26 mouse cellular contexts compared by ENCODE assay signal in genomic region chr9:30902152-30902551, GRCm38 (mm10). TPM values are rescaled to one million over a fixed set of nuclear protein-coding genes. Genes with fewer than 3 reads are reported as not detected.
DNase-seq lines count a peak whose midpoint lies in the region; ATAC-seq and TF ChIP-seq lines count a peak whose summit lies in the region.
"Had no signal": no experiment of that assay in that cellular context is flagged by ENCODE, and none has a peak within 500 bp of the region (broad histone marks: within the 10 kb centered on the region; RNA-seq: fewer than 3 reads in every experiment).

No protein-coding gene starts in this region.

- no peaks in the 10 kb centered on the region for H3K79me2 ChIP-seq in C2C12 (ENCODE audit: control insufficient read depth, insufficient read depth)

- peaks cover 15% of the 10 kb centered on the region for H3K4me1 ChIP-seq in kidney, adult 2 months (ENCODE audit: control insufficient read depth, insufficient read depth, low read length)
- 0 out of 2 replicates have a peak, but pooled peaks cover 3% of the 10 kb centered on the region for H3K4me1 ChIP-seq in kidney, embryonic 15.5 days
- H3K4me1 ChIP-seq in E14TG2a.4 (replicated peaks; ENCODE audit: low read depth, low read length) = no peaks in the 10 kb centered on the region
- H3K4me1 ChIP-seq in hindbrain, embryonic 14.5 days (replicated peaks; ENCODE audit: control insufficient read depth, insufficient read depth, low read length) = no peaks in the 10 kb centered on the region
- H3K4me1 ChIP-seq: forebrain, embryonic 10.5 days; forebrain, embryonic 12.5 days had no signal

- ATAC-seq in kidney, embryonic 15.5 days (replicated peaks; ENCODE audit: low FRiP score) = 0 out of 2 replicates have a peak, but pooled peaks have one; percentile 6
- ATAC-seq in hindbrain, embryonic 14.5 days (ENCODE audit: low FRiP score) = no peak
- ATAC-seq: CD4-positive, CD25-positive, alpha-beta regulatory T cell, adult 4 months; forebrain, embryonic 14.5 days; forebrain, embryonic 16.5 days had no signal

- no peaks in the 10 kb centered on the region for H3K79me3 ChIP-seq in C2C12 (ENCODE audit: low read depth)

- peak; percentile 55 for DNase-seq in kidney, adult 2 months
- no peak for DNase-seq in kidney, postnatal 36 days
- DNase-seq in kidney, adult 8-10 months = no peak
- DNase-seq in hindbrain, embryonic 14.5 days (ENCODE audit: low spot score) = no peak
- DNase-seq: adrenal gland, adult 2 months; adrenal gland, postnatal 10 days; adrenal gland, postnatal 25 days; cerebellum, adult 11 months; cerebellum, adult 18-20 months; cerebellum, adult 8-10 months; cerebellum, adult 9-11 months; cerebellum, postnatal 14 days; cerebellum, postnatal 36 days; embryo, embryonic 11 days had no signal

- H3K27ac ChIP-seq in kidney, adult 2 months (ENCODE audit: insufficient read depth, low read depth, low read length) = peak overlapping the region; percentile 49; the same call in 1 of the 2 replicates
- H3K27ac ChIP-seq in kidney, embryonic 15.5 days = peak overlapping the region; percentile 13; the same call in 1 of the 2 replicates
- H3K27ac ChIP-seq in hindbrain, embryonic 14.5 days = no peak overlapping the region
- H3K27ac ChIP-seq: embryonic facial prominence, embryonic 13.5 days; embryonic facial prominence, embryonic 15.5 days; forebrain, embryonic 10.5 days; forebrain, embryonic 12.5 days had no signal

- H3K9me3 ChIP-seq in kidney, embryonic 15.5 days (replicated peaks) = no peaks in the 10 kb centered on the region
- no peaks in the 10 kb centered on the region for H3K9me3 ChIP-seq in E14TG2a.4 (ENCODE audit: low read length)
- no peaks in the 10 kb centered on the region for H3K9me3 ChIP-seq in hindbrain, embryonic 14.5 days (ENCODE audit: control insufficient read depth, low read length)
- H3K9me3 ChIP-seq: embryonic facial prominence, embryonic 13.5 days; embryonic facial prominence, embryonic 15.5 days; forebrain, embryonic 10.5 days; forebrain, embryonic 12.5 days had no signal

- H3K4me3 ChIP-seq in kidney, adult 2 months (ENCODE audit: insufficient read depth, low read depth, low read length) = no peak overlapping the region
- H3K4me3 ChIP-seq in kidney, embryonic 15.5 days (replicated peaks) = no peak overlapping the region
- H3K4me3 ChIP-seq in C2C12 (ENCODE audit: insufficient read depth, poor library complexity, severe bottlenecking) (no peak overlapping the region), E14TG2a.4 (replicated peaks; ENCODE audit: low read length) (peak overlapping the region; percentile 45; the same call in 1 of the 2 replicates)
- no peak overlapping the region for H3K4me3 ChIP-seq in hindbrain, embryonic 14.5 days (replicated peaks; ENCODE audit: low read length)
- H3K4me3 ChIP-seq: embryonic facial prominence, embryonic 13.5 days; embryonic facial prominence, embryonic 15.5 days; erythroblast, embryonic 14.5 days; forebrain, embryonic 10.5 days; forebrain, embryonic 12.5 days had no signal

- no peak overlapping the region for H3ac ChIP-seq in C2C12 (ENCODE audit: control insufficient read depth, insufficient read length, low read depth)

- no peak overlapping the region for H3K4me2 ChIP-seq in kidney, embryonic 15.5 days
- H3K4me2 ChIP-seq in hindbrain, embryonic 14.5 days (replicated peaks) = no peak overlapping the region
- H3K4me2 ChIP-seq: embryonic facial prominence, embryonic 13.5 days; embryonic facial prominence, embryonic 15.5 days; forebrain, embryonic 12.5 days had no signal

- 72% methylated on average over 19 of the region's 19 CpGs for WGBS in kidney, adult 2 months
- WGBS in kidney, embryonic 15.5 days = 94% methylated on average over 19 of the region's 19 CpGs
- WGBS in hindbrain, embryonic 14.5 days = 95% methylated on average over 19 of the region's 19 CpGs

- H3K27me3 ChIP-seq in kidney, adult 2 months (replicated peaks; ENCODE audit: control insufficient read depth, insufficient read depth, low read length) = no peaks in the 10 kb centered on the region
- no peaks in the 10 kb centered on the region for H3K27me3 ChIP-seq in kidney, embryonic 15.5 days
- no peaks in the 10 kb centered on the region for H3K27me3 ChIP-seq in C2C12 (ENCODE audit: control insufficient read depth, insufficient read depth, insufficient read length)
- H3K27me3 ChIP-seq in E14TG2a.4 (ENCODE audit: insufficient read depth, low read length) = 0 out of 2 replicates have a peak, but pooled peaks cover 4% of the 10 kb centered on the region
- no peaks in the 10 kb centered on the region for H3K27me3 ChIP-seq in hindbrain, embryonic 14.5 days (ENCODE audit: control insufficient read depth, insufficient read depth, low read length)
- H3K27me3 ChIP-seq: CH12.LX; embryonic facial prominence, embryonic 13.5 days; embryonic facial prominence, embryonic 15.5 days; forebrain, embryonic 12.5 days had no signal

- H3K36me3 ChIP-seq in kidney, adult 2 months (ENCODE audit: control insufficient read depth, insufficient read depth, low read length) = no peaks in the 10 kb centered on the region
- peaks cover 33% of the 10 kb centered on the region for H3K36me3 ChIP-seq in kidney, embryonic 15.5 days
- H3K36me3 ChIP-seq in C2C12 (ENCODE audit: control insufficient read depth, insufficient read depth) (no peaks in the 10 kb centered on the region), E14TG2a.4 (ENCODE audit: insufficient read depth, low read length) (no peaks in the 10 kb centered on the region)
- no peaks in the 10 kb centered on the region; the same call in 1 of the 2 replicates for H3K36me3 ChIP-seq in hindbrain, embryonic 14.5 days (replicated peaks; ENCODE audit: control insufficient read depth, insufficient read depth)
- H3K36me3 ChIP-seq: forebrain, embryonic 12.5 days had no signal

- TF ChIP-seq POLR2A in kidney, adult 2 months (IDR thresholded peaks at IDR 0.05; ENCODE audit: low read depth, low read length) = no peak

- TF ChIP-seq CTCF in kidney, adult 2 months (conservative IDR thresholded peaks at IDR 0.05; ENCODE audit: insufficient read depth, insufficient read length, low read depth, low read length) = no peak
- TF ChIP-seq CTCF in C2C12 (IDR thresholded peaks at IDR 0.05; ENCODE audit: control insufficient read depth, insufficient read depth, insufficient read length) = no peak
- TF ChIP-seq CTCF in E14TG2a.4 (conservative IDR thresholded peaks at IDR 0.05; ENCODE audit: low read length) = no peak

- H3K9ac ChIP-seq in kidney, embryonic 15.5 days = no peak overlapping the region
- no peak overlapping the region for H3K9ac ChIP-seq in hindbrain, embryonic 14.5 days
- H3K9ac ChIP-seq: embryonic facial prominence, embryonic 13.5 days; embryonic facial prominence, embryonic 15.5 days; forebrain, embryonic 12.5 days had no signal

TF ChIP-seq in C2C12, 6 proteins besides CTCF, POLR2A, EP300 and RAD21:
- peak; percentile 5 for TF ChIP-seq CEBPB (IDR thresholded peaks at IDR 0.05; ENCODE audit: low read depth)
- no peak for TF ChIP-seq MYOG (IDR thresholded peaks at IDR 0.05; ENCODE audit: control insufficient read depth, extremely low read depth, insufficient read length)
- no peak for TF ChIP-seq MAX (IDR thresholded peaks at IDR 0.05)
- no peak for TF ChIP-seq FOSL1 (IDR thresholded peaks at IDR 0.05; ENCODE audit: insufficient read depth, low read length, poor library complexity, severe bottlenecking)

RNA-seq across cellular contexts. Expression of gene Adamts15, which starts 20.1 kb away (rescaled TPM):
- polyA plus RNA-seq in kidney, adult 2 months (2012; rRNA removed) = 6.2 and 7.3 TPM in 2 replicates
- 6.8 and 8.0 TPM in 2 replicates for polyA plus RNA-seq in kidney, embryonic 15.5 days (2015; fragmentation: Nextera tagmentation; extraction: Ambion mirVana)
- not detected for polyA plus RNA-seq in C2C12 (2012; fragmentation: generic; extraction: Trizol)
- polyA plus RNA-seq in hindbrain, embryonic 14.5 days (2014; fragmentation: Nextera tagmentation; extraction: Ambion mirVana) = 4.6 and 4.8 TPM in 2 replicates
- polyA plus RNA-seq: CD4-positive, CD25-positive, alpha-beta regulatory T cell, adult 4 months; erythroblast, embryonic 14.5 days had no signal

RNA-seq across cellular contexts. Expression of gene Adamts8, which starts 40.2 kb away (rescaled TPM):
- polyA plus RNA-seq in kidney, adult 2 months (2012; rRNA removed) = 0.83 and 1.7 TPM in 2 replicates
- polyA plus RNA-seq in kidney, embryonic 15.5 days (2015; fragmentation: Nextera tagmentation; extraction: Ambion mirVana) = 0.58 and 1.8 TPM in 2 replicates
- polyA plus RNA-seq in C2C12 (2012; fragmentation: generic; extraction: Trizol) = not detected
- polyA plus RNA-seq in hindbrain, embryonic 14.5 days (2014; fragmentation: Nextera tagmentation; extraction: Ambion mirVana) = 2.0 and 3.0 TPM in 2 replicates
- polyA plus RNA-seq: erythroblast, embryonic 14.5 days had no signal
